Mouse (Mus musculus) cerebellum, postnatal 10 days (tissue): Measurements from ENCODE around the gene Cops9.

Experiments
- DNase-seq, 2 experiments: peaks; one replicate each; pipeline ENCODE4 v3.0.0; 2021; ENCODE audit warnings: mixed read lengths in 2 of 2

Cops9 gene

DNA sequence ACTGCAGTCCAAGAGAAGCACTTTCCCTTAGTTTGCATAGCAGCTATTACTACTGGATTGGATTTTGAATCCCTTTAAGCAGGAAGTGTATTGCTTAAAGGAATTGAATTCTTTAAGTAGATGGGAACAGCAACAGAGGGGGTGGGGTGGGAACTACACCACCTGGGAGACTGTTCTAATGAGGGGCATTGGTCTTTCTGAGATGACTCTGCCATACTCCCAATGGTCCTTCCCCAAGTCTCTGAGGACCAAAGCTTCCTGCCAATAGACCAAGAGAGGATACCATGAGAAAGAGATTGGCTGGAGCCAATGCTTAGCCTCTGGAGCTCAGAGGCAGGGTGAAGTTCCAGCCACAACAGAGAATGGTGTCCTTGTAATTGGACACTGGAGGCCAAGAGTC is 47.7 kb downstream of the Cops9 start, which contains the start of gene Olfr1411:
TSS of gene Olfr1411 (plus strand) at position 301 of the 400 bp plus-strand sequence.
- DNase-seq = no peak
